Mouse (Mus musculus): ENCODE results near the gene Mrc2.

Mrc2 gene

GRCm38 (mm10) chr11:105349780-105350324 is 57.4 kb downstream of the Mrc2 start:
- DNase-seq (ENCODE audit: low read depth, low spot score) = no peak

DNA sequence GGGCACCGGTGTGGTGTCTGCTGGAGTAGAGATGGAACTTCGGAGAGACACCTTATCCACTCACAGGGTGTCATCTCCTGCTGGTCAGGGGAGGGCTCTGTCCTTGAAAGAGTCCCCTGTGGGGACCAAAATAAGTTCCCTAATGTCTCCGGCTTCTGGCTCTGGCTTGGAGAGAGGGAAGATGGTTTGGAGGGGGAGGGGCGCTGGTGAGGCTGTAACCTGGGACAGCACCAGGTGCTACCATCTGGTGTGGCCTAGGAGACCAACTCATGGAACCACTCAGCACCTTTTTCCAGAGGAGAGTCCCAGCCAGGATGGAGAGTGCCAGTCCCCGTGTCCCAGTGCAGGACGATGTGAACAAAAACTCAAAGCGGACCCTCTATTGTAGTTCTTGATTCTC is 58.2 kb downstream of the Mrc2 start:
- DNase-seq (ENCODE audit: low read depth, low spot score) = no peak

- no peak for DNase-seq (ENCODE audit: low read depth, low spot score)
Measured at GRCm38 (mm10) chr11:105352152-105352551, 59.7 kb downstream of the Mrc2 start.

GRCm38 (mm10) chr11:105352954-105353890 is 60.8 kb downstream of the Mrc2 start:
- DNase-seq (ENCODE audit: low read depth, low spot score) = peak; percentile 100

DNA sequence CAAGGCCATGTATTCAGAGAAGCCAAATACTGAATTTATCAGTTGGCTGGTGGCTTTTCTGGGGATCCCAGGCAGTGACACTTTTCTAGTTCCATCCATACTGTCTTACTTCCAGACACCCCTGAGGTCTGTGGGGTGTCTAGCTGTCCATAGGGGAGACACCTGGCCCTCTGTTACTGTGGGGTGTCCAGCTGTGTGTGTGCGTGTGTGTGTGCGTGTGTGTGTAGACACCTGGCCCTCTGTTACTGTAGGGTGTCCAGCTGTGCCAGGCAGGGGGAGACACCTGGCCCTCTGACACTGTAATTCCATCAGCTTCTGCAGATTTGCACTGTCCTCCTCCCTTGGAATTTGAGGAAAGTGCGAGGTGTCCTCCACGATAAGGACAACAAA is 61.4 kb downstream of the Mrc2 start:
- no peak for DNase-seq (ENCODE audit: low read depth, low spot score)

DNA sequence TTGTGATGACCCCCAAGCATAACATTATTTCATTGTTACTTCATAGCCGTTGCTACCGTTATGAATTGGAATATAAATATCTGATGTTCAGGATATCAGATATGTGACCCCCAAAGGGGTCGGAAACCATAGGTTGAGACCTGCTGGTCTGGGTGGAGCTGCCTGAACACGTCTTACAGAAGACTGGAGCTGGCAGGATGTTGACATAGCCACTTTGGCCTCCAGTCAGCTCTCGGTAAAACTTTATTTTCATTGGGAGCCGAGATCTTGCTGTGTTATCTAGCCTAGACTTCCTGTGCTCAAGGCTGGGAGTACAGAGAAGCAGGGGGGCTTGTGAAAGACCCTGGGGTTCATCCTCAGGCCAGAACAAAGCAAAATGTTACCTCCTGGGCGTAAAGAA is 63.9 kb downstream of the Mrc2 start:
- DNase-seq (ENCODE audit: low read depth, low spot score) = no peak

GRCm38 (mm10) chr11:105362041-105362765 is 69.8 kb downstream of the Mrc2 start:
- DNase-seq (ENCODE audit: low read depth, low spot score) = peak; percentile 54

DNA sequence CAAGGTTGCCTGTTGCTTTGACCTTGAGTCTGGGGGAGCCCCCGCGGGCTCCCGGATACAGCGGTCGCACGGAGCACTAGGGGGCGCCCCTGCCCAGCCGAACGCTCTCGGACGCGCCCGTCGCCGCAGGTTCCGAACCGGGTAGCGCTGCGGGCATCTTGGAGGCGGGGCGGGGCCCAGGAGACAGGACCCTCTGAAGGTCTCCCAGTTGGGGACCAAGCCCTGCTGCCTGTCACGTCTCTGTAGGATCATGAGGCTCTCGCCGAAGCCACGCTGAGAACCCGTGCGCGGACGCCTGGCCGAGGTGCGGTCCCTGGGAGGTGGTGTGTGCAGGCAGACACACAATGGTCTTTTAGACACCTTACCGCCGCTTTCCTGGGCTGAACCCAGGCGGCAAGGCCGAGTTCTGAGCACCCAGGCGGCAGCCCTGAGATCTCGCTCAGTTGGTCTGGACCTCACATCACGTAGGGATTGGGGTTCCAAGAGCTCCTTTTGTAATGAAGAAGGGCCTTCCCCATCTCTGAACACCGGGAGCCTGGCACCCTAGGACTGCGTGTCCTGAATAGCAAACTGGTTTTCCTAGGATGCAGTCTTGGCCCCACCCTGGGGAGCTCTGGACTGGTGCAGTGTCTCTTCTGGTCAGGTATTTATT is 70.6 kb downstream of the Mrc2 start:
- peak; percentile 79 for DNase-seq (ENCODE audit: low read depth, low spot score)

GRCm38 (mm10) chr11:105363598-105364385 is 71.3 kb downstream of the Mrc2 start:
- peak; percentile 88 for DNase-seq (ENCODE audit: low read depth, low spot score)

GRCm38 (mm10) chr11:105364386-105365065 is 72.1 kb downstream of the Mrc2 start:
- peak; percentile 87 for DNase-seq (ENCODE audit: low read depth, low spot score)

DNA sequence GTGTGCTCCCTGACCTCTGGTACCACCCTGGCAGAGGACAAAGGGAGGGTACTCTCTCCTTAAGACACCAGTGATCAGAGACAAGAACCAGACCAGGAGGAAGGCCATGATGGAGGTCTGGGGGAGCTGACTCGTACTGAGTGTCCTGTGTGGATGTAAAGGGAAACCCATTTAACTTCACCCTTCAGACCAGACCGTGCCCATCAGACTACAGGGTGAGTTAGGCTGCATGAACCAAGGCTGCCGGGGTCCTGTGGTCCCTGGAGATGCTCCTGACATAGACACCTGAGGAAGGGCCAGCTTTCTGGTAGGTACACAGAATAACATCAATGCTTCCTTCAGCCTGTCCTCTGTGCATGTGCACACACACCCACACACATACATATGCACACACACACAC is 73.2 kb downstream of the Mrc2 start:
- DNase-seq (ENCODE audit: low read depth, low spot score) = no peak

DNA sequence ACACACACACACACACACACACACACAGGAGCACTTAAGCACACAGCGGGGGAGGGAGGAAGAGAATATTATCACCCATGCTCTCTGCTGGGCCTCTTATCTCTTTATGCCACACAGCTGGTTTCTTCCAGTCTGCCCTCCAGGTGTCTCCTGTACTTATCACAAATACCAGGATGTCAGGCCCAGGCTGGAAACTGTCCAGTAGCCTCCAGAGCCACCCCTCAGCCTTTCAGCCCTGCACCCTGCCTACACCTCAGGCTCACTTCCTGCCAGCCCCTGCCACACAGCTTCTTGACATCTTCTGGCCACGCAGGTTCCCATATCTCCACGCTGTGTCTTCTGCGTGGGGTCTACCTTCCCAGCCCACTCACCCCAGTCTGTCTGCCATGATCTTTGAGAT is 73.6 kb downstream of the Mrc2 start:
- DNase-seq (ENCODE audit: low read depth, low spot score) = no peak

GRCm38 (mm10) chr11:105367163-105367562 is 74.7 kb downstream of the Mrc2 start:
- no peak for DNase-seq (ENCODE audit: low read depth, low spot score)

GRCm38 (mm10) chr11:105368833-105369232 is 76.4 kb downstream of the Mrc2 start:
- no peak for DNase-seq (ENCODE audit: low read depth, low spot score)

DNA sequence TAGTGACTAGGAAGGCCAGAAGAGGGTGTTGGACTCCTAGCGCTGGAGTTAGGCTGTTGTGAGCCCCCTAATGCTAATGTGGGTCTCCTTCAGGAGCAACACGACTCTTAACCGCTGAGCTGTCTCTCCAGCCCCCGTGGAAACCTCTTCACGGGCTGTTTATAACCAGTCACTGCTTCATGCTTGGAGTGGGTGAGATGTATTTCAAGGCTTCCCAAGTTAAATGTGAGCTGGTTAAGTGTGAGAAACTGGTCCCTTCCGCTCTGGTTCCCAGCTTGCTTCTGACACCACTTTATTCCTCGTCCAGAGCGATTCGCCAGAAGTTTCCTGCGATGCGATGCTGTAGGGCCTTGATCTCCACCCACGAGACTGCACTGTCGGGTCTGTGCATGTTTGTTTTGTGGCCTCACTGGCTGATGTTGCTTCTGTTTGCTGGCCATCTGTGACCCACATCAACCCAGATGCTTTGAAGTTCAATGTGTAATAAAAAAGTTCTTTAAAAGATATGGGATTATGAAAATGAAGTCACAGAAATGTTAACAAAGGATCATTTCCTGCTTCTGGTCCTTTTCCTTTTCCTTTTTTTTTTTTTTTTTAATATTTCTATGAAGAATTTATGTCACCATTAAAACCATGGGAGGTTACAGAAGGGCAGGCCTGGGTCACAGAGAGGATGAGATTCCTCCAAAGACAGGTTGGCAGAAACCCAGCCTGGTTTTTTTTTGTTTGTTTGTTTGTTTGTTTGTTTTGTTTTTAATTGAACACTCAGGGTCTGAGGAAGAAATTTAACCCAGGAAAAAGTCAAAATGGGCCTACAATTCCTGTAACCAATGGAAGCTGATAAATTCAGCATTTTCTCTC is 77.3 kb downstream of the Mrc2 start:
- DNase-seq (ENCODE audit: low read depth, low spot score) = peak; percentile 57

GRCm38 (mm10) chr11:105371818-105372217 is 79.4 kb downstream of the Mrc2 start:
- no peak for DNase-seq (ENCODE audit: low read depth, low spot score)

- DNase-seq (ENCODE audit: low read depth, low spot score) = no peak
Measured at GRCm38 (mm10) chr11:105373881-105374280, 81.4 kb downstream of the Mrc2 start.

- DNase-seq (ENCODE audit: low read depth, low spot score) = no peak
Measured at GRCm38 (mm10) chr11:105374526-105375175, 82.2 kb downstream of the Mrc2 start.

GRCm38 (mm10) chr11:105375821-105376235 is 83.4 kb downstream of the Mrc2 start:
- peak; percentile 38 for DNase-seq (ENCODE audit: low read depth, low spot score)

Data from brain, adult 2 months (tissue).